Mouse (Mus musculus) A20 (cell line): Measurements from ENCODE around the gene Zfp646.
A peak's percentile ranks its signal among the peaks of the same experiment; 100 is the strongest.
"Not testable (repeated sequence)": the region's sequence is repeated elsewhere in the genome, so short reads cannot be mapped to it uniquely, and the experiment has no call there.

Source experiments
- DNase-seq: peaks from one replicate; pipeline ENCODE4 v3.0.0-alpha.2; 2011; ENCODE audit warnings: low read depth, low spot score

Gene Zfp646

DNA sequence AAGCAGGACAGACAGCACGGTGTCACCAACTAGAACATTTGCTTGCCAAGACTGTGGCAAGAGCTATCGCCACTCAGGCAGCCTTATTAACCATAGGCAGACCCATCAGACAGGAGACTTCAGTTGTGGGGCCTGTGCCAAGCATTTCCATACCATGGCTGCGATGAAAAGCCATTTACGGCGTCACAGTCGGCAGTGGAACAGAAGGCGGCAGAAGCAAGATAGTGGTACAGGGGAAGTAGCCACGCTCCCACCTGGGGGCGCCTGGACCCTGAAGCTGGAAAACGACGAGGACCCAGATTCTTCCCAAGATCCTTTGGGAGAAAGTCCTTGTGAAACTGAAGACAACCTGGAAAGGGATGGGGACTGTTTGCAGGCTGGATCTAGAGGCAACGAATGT is 4.4 kb downstream of the Zfp646 start:
- no peak for DNase-seq

DNA sequence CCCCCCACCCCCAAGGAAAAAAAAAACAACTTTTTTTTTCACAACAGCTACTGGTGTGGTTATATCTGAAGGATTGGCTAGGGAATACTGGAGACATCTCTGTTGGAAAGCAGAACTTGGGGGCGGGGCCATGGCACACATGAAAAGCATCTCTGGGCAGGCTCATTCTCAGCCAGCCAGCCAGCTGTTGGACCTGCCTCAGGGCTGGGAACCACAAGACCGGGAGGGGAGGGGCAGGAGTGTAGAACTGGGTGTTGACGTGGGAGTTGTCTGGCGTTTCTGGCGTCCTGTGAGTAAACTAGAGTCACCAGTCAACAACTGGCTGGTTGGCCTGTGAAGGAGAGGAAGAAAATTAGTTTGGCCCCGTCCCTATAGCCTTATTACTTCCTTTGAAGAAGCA is 9.9 kb downstream of the Zfp646 start:
- DNase-seq = no peak

DNA sequence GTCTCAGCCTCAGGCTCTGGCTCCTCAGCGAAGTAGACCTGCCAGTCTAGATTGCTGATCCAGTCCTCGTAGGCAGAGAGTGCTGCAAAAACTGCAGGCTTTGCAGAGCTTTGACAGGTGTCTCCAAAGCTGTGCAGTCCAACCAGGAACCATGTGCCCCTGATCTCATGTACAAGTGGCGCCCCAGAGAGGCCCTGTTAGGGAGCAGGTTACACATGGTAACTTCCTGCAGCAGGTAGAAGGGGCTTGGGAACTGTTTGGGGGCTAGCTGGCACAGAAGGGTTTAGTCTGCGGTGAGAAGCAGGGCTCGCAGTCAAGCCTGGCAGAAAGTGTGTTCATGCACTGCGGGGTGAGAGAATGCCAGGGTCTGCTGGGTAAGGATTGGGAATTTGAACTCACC is 10.5 kb downstream of the Zfp646 start:
- no peak for DNase-seq

DNA sequence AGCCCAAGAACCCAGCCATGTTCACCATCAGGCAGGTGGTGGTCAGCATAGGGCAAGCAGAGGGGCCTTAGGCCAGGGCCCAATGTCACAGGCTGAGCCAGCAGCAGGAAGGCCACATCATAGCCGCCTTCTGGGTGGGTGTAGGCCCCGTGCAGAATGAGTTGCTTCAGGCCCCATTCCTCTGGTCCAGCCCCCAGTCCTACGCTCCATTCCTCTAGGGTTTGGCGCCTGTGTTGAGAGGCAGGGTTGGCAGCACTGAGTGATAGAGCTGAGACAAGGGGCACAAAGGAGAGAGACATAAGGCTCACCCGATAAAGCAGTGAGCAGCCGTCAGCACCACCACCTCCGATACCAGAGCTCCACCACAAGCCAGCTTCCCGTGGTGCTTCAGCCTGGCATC is 11.2 kb downstream of the Zfp646 start:
- no peak for DNase-seq

DNA sequence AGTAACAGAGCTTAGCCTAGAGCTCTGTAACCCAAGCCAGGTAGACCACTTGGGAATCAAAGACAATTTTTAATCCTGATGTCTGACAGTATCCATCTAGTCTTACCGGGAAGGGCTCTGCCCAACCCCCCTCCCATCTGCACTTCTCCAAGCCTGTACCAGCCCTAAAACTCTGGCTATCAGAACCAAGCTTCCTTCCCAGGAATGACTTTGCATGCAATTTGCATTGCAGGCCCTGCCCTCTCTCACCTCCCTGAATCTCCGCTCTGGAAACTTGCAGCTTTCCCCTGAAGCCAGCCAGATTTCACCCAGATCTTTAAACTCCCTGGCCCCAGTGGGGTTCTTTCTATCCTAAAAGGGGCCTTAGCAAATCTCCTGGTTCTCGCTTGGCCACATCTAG is 11.8 kb downstream of the Zfp646 start:
- DNase-seq = no peak

- DNase-seq = no peak
Measured at GRCm38 (mm10) chr7:127888821-127889220, 12.8 kb downstream of the Zfp646 start.

GRCm38 (mm10) chr7:127890798-127891197 is 14.8 kb downstream of the Zfp646 start, which contains the start of gene Prss53:
Prss53 (minus strand) TSS chr7:127890970.
- no peak for DNase-seq

DNA sequence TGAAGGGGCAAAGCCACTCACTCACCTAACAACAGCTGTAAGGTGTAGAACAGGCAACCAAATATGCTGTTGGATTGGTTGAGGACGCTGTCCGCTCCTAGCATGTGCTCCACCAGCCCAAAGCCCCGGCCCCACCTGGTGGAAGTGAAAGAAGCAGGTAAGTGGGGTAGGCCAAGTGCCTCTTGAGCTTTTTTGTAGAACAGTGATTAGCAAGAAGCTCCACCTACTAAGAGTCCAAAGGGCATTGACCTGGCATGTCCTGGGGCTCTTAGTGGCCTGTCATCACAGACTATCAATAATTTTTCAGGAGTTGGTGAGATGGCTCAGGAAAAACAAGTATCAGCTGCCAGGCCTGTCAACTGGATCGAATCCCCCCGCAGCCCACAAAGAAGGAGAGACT is 18.5 kb downstream of the Zfp646 start:
- DNase-seq = peak; percentile 28

DNA sequence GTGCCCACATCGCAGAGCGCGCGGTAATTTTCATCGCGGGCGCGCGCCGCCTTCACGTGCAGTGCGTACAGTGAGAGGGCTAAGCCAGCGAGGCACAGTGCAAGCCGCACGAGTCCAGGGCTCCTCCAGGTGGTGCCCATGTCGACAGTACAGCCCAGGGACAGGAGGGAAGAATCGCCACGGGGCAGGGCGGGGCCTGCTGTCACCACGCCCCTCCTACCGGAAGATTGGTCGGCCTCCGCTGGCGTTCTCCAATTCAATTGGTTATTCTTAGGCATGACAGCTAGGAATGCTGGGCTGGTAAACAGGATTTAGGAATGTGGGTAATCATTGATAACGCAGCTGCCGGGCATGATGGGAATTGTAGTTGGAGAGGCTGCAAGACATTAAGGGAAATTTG is 19.4 kb downstream of the Zfp646 start, which contains the start of the genes Gm21974 and Vkorc1:
Gm21974 (minus strand) TSS at position 13 of the 400 bp plus-strand sequence.
Vkorc1 (minus strand) TSS at position 176 of the 400 bp plus-strand sequence.
- peak; percentile 93 for DNase-seq

GRCm38 (mm10) chr7:127895891-127896290 is 19.9 kb downstream of the Zfp646 start:
- not testable (repeated sequence) for DNase-seq

DNA sequence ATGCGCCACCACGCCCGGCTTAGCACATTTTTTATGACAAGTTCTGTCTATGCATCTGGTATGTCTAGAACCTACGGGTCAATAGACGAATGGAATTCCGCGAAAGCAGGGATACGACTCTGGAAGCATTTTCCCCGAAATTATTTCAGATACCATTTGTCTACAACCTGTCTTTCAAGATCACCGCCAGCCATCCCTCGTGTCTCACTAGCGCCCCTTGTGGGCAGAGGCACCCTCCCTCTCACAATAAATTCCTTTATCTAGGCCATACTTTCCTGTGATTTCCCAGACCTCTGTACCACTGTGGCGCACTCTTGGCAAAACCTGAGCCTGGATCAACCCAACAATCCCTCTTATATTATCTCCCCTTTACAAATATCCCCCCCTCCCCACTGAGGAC is 20.4 kb downstream of the Zfp646 start:
- DNase-seq = peak; percentile 79

DNA sequence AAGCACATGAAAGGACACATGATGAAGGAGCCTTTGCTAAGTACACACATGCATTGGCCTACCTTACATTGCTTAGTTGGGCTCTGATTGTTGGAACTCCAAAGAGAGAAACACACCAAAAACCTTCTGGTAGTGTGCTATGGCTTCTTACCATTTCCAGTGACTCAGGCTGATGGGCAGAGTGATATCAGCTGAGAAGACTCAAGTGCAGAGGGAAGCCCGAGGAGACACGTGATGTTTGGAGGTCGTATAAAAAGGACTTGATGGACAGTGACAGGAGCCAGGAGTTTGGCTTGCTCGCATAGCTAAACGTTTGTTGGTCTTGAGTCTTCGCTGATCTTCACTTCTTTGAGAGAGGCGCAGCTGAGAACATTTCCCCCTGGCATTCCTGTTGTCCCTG is 21.5 kb downstream of the Zfp646 start:
- DNase-seq = no peak

- DNase-seq = peak; percentile 67
Measured at GRCm38 (mm10) chr7:127898179-127898956, 22.3 kb downstream of the Zfp646 start.

DNA sequence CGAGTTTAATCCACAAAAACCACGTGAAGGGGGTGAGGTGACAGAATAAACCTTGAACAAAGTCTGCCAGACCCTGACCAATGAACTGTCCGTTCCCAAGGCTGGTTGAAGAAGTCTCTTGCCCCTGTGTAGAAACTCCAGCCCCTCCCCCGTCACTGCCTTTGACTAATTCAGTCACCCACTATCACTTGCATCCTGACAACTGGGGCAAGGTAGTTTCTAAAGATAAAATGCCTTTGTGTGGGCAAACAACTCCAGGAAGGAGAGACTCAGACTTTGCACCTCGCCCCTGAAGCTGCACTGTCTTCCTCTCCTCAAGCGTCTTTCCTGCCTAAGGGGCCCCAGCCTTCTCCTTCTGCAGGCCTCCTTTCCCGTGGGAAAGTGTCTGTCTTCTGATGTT is 24.0 kb downstream of the Zfp646 start:
- DNase-seq = no peak

GRCm38 (mm10) chr7:127901772-127902171 is 25.8 kb downstream of the Zfp646 start:
- no peak for DNase-seq

DNA sequence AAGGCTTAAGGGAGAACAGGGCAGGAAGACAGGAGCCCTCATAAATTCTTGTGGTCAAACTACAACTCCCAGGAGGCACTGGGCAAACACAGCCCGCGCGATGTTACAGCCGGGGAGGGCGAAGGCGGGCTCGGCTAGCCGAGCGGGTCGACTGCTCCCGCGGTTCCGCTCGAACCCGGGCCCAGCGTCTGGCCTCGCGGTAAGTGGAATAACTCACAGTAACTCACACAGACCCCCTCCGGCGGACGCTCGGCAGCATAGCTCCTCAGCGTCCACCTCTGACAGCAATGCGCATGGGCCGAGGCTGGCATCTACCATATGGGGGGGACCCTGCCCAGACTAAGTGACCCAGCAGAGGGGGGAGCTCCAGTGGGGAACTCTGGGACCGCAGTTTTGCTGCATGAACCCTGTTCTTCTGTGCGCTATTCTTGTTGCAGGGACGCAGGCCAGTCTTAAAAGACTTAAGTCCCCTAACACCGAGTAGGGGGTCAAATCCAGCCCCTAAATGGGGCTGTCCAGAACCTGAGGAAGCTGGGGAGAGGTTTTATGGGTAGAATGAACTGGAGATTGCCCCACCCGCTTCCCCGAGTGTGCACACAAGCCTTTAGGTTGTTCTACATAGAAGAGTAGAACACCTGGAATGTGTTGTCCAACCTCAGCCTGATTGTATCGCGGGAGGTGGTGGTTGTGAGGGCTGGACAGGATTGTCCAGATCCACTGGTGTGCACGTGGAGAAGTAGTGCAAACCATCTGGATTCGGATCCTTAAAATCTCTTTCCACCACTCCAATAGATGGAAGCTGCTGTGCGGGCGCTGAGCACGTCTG is 28.2 kb downstream of the Zfp646 start, which contains the start of gene Bckdk:
Bckdk (plus strand) TSS at position 112 of the 826 bp plus-strand sequence.
- DNase-seq = peak; percentile 92

DNA sequence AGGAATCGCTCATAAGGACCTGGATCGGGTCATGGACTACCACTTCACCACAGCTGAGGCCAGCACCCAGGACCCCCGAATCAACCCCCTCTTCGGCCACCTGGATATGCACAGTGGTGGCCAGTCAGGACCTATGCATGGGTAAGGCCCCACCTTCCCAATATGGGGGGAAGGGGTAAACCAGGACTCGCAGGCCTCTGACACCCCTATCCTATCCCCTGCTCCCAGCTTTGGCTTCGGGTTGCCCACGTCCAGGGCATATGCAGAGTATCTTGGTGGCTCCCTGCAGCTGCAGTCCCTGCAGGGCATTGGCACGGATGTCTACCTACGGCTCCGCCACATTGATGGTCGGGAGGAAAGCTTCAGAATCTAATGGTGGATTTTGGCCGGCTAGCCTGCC is 31.9 kb downstream of the Zfp646 start:
- no peak for DNase-seq

DNA sequence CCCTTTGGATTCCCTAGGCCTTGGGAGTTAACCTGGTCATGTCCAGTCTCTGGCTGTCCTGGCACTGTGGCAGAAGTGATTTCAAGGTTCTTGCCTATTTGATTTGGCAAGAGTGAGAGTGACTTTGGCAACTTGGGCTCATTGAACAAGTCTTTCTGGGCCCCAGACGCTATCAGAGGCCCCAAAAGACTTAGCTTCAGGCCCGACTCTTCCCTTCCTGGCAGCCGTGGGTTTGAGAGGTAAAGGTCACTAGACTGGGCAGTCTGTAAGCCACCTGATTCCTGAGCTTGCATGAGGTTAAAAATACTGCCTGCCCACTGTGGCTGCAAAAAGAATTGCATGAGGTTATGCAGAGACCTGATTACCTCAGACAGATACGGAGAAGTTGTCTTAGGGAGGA is 32.6 kb downstream of the Zfp646 start:
- DNase-seq = no peak

- peak; percentile 96 for DNase-seq
Measured at GRCm38 (mm10) chr7:127912190-127912871, 36.3 kb downstream of the Zfp646 start, which contains the start of gene Kat8. Kat8 (plus strand) TSS chr7:127912516.

DNA sequence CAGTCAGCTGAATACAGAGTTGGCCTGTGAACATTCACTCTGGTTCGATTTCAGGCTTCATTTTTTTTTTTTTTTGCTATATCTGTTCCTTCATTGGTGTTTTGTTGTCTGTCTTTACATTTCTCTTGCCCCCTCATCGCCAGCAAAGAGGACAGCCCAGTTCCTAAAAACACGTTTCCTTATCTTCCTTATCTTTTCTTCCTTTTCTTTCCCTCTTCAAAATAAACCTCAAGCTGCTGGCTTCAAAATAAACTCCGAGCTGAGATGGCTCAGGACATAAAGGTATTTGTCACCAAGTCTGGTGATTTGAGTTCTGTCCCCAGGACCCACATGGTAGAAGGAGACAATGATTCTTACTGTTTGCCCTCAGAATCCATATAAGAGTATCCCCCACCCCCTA is 36.9 kb downstream of the Zfp646 start:
- no peak for DNase-seq

- DNase-seq = peak; percentile 74
Measured at GRCm38 (mm10) chr7:127915293-127915692, 39.3 kb downstream of the Zfp646 start.

DNA sequence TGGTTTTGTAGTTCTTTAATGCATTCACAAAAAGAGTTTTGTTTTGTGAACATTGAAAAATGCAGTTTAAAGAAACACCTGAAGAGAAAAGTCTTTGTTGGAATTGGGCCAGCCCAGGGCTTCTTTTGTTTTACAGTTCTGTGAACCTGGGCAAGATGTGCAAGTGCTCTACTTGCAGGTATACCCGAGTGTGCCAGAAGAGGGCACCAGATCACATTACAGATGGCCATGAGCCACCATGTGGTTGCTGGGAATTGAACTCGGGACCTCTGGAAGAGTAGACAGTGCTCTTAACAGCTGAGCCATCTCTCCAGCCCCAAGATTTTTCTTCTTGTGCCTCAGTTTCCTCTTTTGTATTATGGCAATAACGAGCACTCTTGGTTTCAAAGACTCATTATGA is 42.2 kb downstream of the Zfp646 start:
- peak; percentile 78 for DNase-seq
